Comparison of ENCODE assay signal across 15 mouse cellular contexts in genomic region chr11:24258340-24258739, GRCm38 (mm10).
"Had no signal": no experiment of that assay in that cellular context is flagged by ENCODE, and none has a peak within 500 bp of the region (broad histone marks: within the 10 kb centered on the region; RNA-seq: fewer than 3 reads in every experiment).

No protein-coding gene starts in this region.

- DNase-seq: kidney, adult 2 months; kidney, postnatal 10 days; kidney, postnatal 4 days; left cerebral cortex, postnatal 4 days; lung, adult 2 months; lung, postnatal 36 days; thymus, adult 18-20 months; thymus, postnatal 14 days had no signal

- H3K9ac ChIP-seq: liver, embryonic 15.5 days; midbrain, embryonic 15.5 days had no signal

- H3K4me1 ChIP-seq: liver, embryonic 15.5 days; midbrain, embryonic 15.5 days had no signal

- H3K9me3 ChIP-seq: liver, embryonic 15.5 days; megakaryocyte, embryonic 14.5 days; midbrain, embryonic 15.5 days had no signal

- H3K27me3 ChIP-seq: liver, embryonic 15.5 days; midbrain, embryonic 15.5 days had no signal

- H3K27ac ChIP-seq: liver, embryonic 15.5 days; midbrain, embryonic 15.5 days had no signal

- H3K4me2 ChIP-seq: liver, embryonic 11.5 days; liver, embryonic 15.5 days; midbrain, embryonic 11.5 days; midbrain, embryonic 15.5 days had no signal

- ATAC-seq: intestine, embryonic 16.5 days; lung, postnatal 0 days; midbrain, embryonic 15.5 days had no signal

- H3K36me3 ChIP-seq: liver, embryonic 15.5 days; midbrain, embryonic 15.5 days had no signal

- H3K4me3 ChIP-seq: liver, embryonic 15.5 days; megakaryocyte, embryonic 14.5 days; midbrain, embryonic 15.5 days had no signal
